Comparison of ENCODE assay signal across 8 mouse cellular contexts in genomic region chr8:126524233-126524985, GRCm38 (mm10). TPM values are rescaled to one million over a fixed set of nuclear protein-coding genes. Genes with fewer than 3 reads are reported as not detected.
A peak's percentile ranks its signal among the peaks of the same experiment; 100 is the strongest.
DNase-seq lines count a peak whose midpoint lies in the region; ATAC-seq lines count a peak whose summit lies in the region.

No protein-coding gene starts in this region.

- H3K4me3 ChIP-seq in neural tube, embryonic 15.5 days (replicated peaks), result no peak overlapping the region

- H3K27ac ChIP-seq in neural tube, embryonic 15.5 days (replicated peaks), result peak overlapping the region; percentile 54

- no peak overlapping the region for H3K4me2 ChIP-seq in neural tube, embryonic 15.5 days

- intact Hi-C loops in heart, postnatal 36 days (cut with DNase I), result loop anchor here (2.0 kb wide), 2 partner anchors 66 to 142 kb away; no protein-coding TSS in a partner anchor

- H3K36me3 ChIP-seq in neural tube, embryonic 15.5 days, result no peaks in the 10 kb centered on the region

- no peaks in the 10 kb centered on the region for H3K9me3 ChIP-seq in neural tube, embryonic 15.5 days (replicated peaks)

- peaks cover 28% of the 10 kb centered on the region for H3K4me1 ChIP-seq in neural tube, embryonic 15.5 days

- peak; percentile 61 for DNase-seq in urinary bladder, postnatal 10 days (ENCODE audit: low spot score)
- no peak for DNase-seq in urinary bladder, adult 2 months (ENCODE audit: low spot score)
- DNase-seq in heart, postnatal 36 days, result peak; percentile 83 to 86
- DNase-seq in left cerebral cortex, adult 11 months (ENCODE audit: low spot score), result peak; percentile 77

- H3K9ac ChIP-seq in neural tube, embryonic 15.5 days (replicated peaks), result no peak overlapping the region

- ATAC-seq in frontal cortex, adult (ENCODE audit: low TSS enrichment), result peak; percentile 38; the same call in 1 of the 2 replicates
- no peak; the same call in 1 of the 2 replicates for ATAC-seq in neural tube, embryonic 15.5 days (ENCODE audit: low FRiP score)
- no peak for ATAC-seq in inflammation-experienced regulatory T-cells, adult 6 months
- ATAC-seq in megakaryocyte, adult 5-6 weeks (ENCODE audit: poor library complexity, severe bottlenecking), result no peak

- WGBS in neural tube, embryonic 15.5 days, result 63% methylated on average over 18 of the region's 18 CpGs

- no peaks in the 10 kb centered on the region for H3K27me3 ChIP-seq in neural tube, embryonic 15.5 days (replicated peaks)

RNA-seq across cellular contexts. Expression of gene Tarbp1, which starts 49.5 kb away (rescaled TPM):
- polyA plus RNA-seq in urinary bladder, adult 2 months (2012; rRNA removed), result 3.5 and 3.9 TPM in 2 replicates
- 1 to 10 TPM; 3.7 to 4.9 TPM for total RNA-seq in heart, postnatal 36 days (2021)
- polyA plus RNA-seq in neural tube, embryonic 15.5 days (2015; fragmentation: Nextera tagmentation; extraction: Ambion mirVana), result 1.6 and 2.0 TPM in 2 replicates
- 1 to 10 TPM; 1.9 to 3.8 (median 3.2) TPM for polyA plus RNA-seq in inflammation-experienced regulatory T-cells, adult 6 months (2017; shearing (Covaris generic))
- total RNA-seq in megakaryocyte, adult 5-6 weeks (2015), result 3.2 TPM in 2 replicates
- 2.3 TPM in 2 replicates for total RNA-seq in megakaryocyte, adult 5-6 weeks (2017)
